Mouse (Mus musculus) limb, embryonic 13.5 days (tissue): ENCODE measurements at regions not wholly inside any gene's neighbourhood (a gene's known extent, or its start where the extent isn't known, plus 50 kb on each side); places are given as distances from the start of the nearest gene placed in this dataset.

Experiments
- ATAC-seq: fragments of 200-750 bp; cut with Nextera tagmentation; 2 replicates; pipeline ENCODE4 v1.8.0; 2017; ENCODE audit warnings: low read depth, moderate number of reproducible peaks, moderate TSS enrichment; ENCODE audit not compliant: low FRiP score
- H3K27ac ChIP-seq: fragments of 300-500 bp; sonication (generic); 2 replicates; pipeline ENCODE4 v1.5.1; 2015; ENCODE audit warnings: inconsistent platforms, mild to moderate bottlenecking, moderate library complexity
- H3K27me3 ChIP-seq: fragments of 300-500 bp; sonication (generic); 2 replicates; pipeline ENCODE4 v1.6.1; 2015; ENCODE audit warnings: mild to moderate bottlenecking, inconsistent platforms
- H3K36me3 ChIP-seq: fragments of 300-500 bp; sonication (generic); 2 replicates; pipeline ENCODE4 v1.6.1; 2015; ENCODE audit warnings: inconsistent platforms, mild to moderate bottlenecking, moderate library complexity
- H3K4me1 ChIP-seq: fragments of 300-500 bp; sonication (generic); 2 replicates; pipeline ENCODE4 v1.6.1; 2015; ENCODE audit warnings: inconsistent platforms
- H3K4me2 ChIP-seq: fragments of 300-500 bp; sonication (generic); replicated peaks from 2 replicates; pipeline ENCODE4 v1.6.1; 2015; ENCODE audit warnings: inconsistent platforms, mild to moderate bottlenecking, moderate library complexity
- H3K4me3 ChIP-seq: fragments of 300-500 bp; sonication (generic); 2 replicates; pipeline ENCODE4 v1.5.1; 2015; ENCODE audit warnings: moderate library complexity, mild to moderate bottlenecking, inconsistent platforms
- H3K9ac ChIP-seq: fragments of 300-500 bp; sonication (generic); 2 replicates; pipeline ENCODE4 v1.6.1; 2015; ENCODE audit warnings: mild to moderate bottlenecking, inconsistent platforms
- H3K9me3 ChIP-seq: fragments of 300-500 bp; sonication (generic); 2 replicates; pipeline ENCODE4 v1.6.1; 2016; ENCODE audit warnings: inconsistent platforms
- WGBS: fragments of 180-500 bp; shearing (Covaris S2); methylation state at CpG from one replicate; pipeline ENCODE4 v1.1.7; 2015; 5-methylcytosine and 5-hydroxymethylcytosine counted together

DNA sequence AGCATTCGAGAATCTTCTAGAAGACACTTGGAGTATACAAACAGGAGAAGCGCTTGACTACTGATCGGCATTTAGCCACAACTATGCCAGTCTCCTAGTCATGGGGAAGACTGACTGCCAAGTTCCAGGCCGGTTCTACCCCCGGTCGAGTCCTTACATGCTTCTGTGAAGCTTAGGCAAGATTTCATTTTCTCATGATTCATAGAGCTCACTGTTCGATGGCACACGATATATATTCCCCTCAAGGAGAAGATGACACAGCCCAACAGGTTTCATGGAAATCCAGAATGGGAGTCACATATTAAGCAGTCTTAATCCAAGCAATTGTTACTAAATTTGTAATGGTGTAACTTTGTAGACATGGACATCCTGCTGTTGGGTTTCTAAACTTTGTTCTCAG, 177.8 kb downstream of the Slc38a4 start:
- Histone ChIP-seq H3K9ac (no peak overlapping the region), H3K27ac (no peak overlapping the region), H3K36me3 (no peaks in the 10 kb centered on the region), H3K27me3 (peaks cover 6% of the 10 kb centered on the region), H3K4me1 (peaks cover 45% of the 10 kb centered on the region), H3K4me2 (no peak overlapping the region), H3K9me3 (no peaks in the 10 kb centered on the region), H3K4me3 (no peak overlapping the region)
- no peak for ATAC-seq
- 90% methylated on average over 8 of the region's 8 CpGs for WGBS

DNA sequence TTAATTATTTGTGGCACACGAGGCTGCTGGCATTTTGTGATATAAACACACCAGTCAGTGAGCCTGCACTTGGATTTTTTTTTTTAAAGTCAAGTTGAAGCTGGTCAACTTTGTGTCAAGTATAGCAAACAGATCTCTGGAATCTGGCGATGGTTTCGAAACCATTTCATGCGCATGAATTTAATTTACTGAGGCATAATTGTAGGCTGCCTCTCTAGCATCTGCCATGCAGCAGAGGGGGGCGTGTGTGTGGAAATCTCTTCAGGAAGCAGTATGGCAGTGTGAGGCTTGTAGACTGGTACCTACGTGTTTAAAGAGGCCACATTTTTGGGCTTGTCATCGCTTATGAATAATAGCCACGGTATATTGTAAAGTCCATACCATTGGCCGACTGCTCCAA, 177.7 kb upstream of the Slc38a2 start:
- Histone ChIP-seq H3K27me3 (peaks cover 6% of the 10 kb centered on the region), H3K36me3 (no peaks in the 10 kb centered on the region), H3K9ac (no peak overlapping the region), H3K27ac (no peak overlapping the region), H3K4me3 (no peak overlapping the region), H3K9me3 (no peaks in the 10 kb centered on the region), H3K4me2 (no peak overlapping the region), H3K4me1 (peaks cover 39% of the 10 kb centered on the region)
- WGBS = 66% methylated on average over 9 of the region's 9 CpGs
- ATAC-seq = no peak

DNA sequence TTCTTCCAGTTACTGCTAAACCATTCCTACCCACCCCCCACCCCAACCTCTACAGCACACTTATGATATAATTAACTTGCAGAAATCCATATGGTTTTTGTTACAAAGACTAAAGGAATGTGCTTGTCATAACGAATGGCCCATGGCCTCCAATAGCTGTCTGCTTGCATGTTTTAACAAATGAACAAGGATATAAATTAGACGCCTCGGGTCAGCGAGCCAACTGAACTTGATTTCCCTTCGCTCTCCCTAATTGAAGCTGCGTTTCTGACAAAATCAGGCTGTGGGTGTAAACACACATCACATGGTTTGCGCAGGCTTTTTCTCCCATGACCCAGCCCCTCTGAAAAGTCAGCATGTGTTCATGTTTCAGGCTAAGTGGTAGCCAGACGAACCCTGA, 174.6 kb upstream of the Slc38a2 start:
- Histone ChIP-seq H3K9me3 (no peaks in the 10 kb centered on the region), H3K27ac (no peak overlapping the region), H3K4me1 (peaks cover 21% of the 10 kb centered on the region), H3K27me3 (no peaks in the 10 kb centered on the region; the same call in 1 of the 2 replicates), H3K4me2 (peak overlapping the region; percentile 31; the same call in 1 of the 2 replicates), H3K36me3 (no peaks in the 10 kb centered on the region), H3K4me3 (no peak overlapping the region), H3K9ac (no peak overlapping the region)
- ATAC-seq = peak; percentile 73; the same call in 1 of the 2 replicates
- 14% methylated on average over 8 of the region's 8 CpGs for WGBS

DNA sequence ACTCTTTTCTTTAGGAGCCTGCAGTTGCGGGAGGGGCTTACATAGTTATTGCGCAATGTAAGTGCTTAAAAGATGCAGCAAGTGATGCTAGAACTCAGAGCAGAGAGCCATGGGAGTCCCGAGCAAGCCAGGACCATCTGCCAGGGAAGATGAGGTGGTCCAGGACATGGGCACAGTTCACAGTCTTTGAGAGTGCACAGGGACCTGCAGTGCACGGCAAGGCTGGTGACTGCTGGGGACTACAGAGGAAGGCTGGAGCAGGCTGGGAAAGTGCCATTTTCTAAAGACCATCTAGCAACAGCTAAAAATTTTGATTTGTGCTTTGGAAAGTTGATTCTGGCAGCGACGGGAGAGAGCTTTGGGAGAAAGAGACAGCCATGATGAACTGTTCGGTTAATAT, 174.0 kb upstream of the Slc38a2 start:
- Histone ChIP-seq H3K36me3 (no peaks in the 10 kb centered on the region), H3K4me3 (no peak overlapping the region), H3K27me3 (no peaks in the 10 kb centered on the region; the same call in 1 of the 2 replicates), H3K9me3 (no peaks in the 10 kb centered on the region), H3K9ac (no peak overlapping the region), H3K4me1 (peaks cover 18% of the 10 kb centered on the region), H3K4me2 (0 out of 2 replicates have a peak overlapping the region, but pooled peaks have one; percentile 7), H3K27ac (peak overlapping the region; percentile 72)
- no peak for ATAC-seq
- WGBS = 62% methylated on average over 7 of the region's 7 CpGs

DNA sequence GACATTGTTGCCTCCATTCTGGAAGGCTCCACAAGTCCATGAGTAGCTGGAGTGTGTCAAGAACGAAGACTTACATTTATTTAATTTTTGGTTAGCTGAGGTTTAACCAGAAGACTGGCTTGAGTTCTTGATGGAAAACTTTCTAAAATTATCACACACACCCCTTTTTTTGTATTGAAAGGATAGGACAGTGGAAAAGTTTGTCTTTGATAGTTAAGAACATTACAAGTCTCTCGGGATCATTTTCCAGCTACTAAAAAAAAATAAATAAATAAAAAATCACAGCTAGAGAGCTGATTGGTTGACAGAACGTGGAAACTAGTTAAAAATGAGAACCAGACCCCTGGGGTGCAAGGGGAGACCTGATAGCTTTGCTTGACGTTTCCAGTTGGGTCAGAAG, 173.6 kb upstream of the Slc38a2 start:
- Histone ChIP-seq H3K36me3 (no peaks in the 10 kb centered on the region), H3K27me3 (no peaks in the 10 kb centered on the region; the same call in 1 of the 2 replicates), H3K9ac (no peak overlapping the region), H3K27ac (peak overlapping the region; percentile 72; the same call in 1 of the 2 replicates), H3K9me3 (no peaks in the 10 kb centered on the region), H3K4me3 (no peak overlapping the region), H3K4me1 (peaks cover 18% of the 10 kb centered on the region), H3K4me2 (0 out of 2 replicates have a peak overlapping the region, but pooled peaks have one; percentile 7)
- no peak for ATAC-seq
- 42% methylated on average over 4 of the region's 4 CpGs for WGBS

DNA sequence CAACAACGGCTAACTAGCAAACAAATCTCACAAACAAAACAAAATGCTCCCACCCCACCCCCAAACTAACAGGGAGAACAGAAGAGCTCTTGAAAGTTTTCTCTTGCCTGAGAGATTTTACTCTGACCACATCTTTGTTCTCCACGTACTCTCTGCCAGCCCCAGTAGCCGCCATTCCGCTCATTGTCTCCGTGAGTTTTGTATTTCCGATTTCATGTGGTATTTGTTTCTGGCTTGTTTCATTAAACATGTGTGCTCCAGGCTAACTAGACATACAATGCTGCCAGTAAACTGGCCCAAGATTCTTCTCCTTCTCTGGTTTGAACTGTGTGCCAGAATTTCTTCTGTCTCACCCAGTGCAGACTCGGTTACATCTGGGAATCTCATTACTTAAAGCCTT, 168.2 kb upstream of the Slc38a2 start:
- no peak overlapping the region for H3K4me2 ChIP-seq
- H3K27me3 ChIP-seq = no peaks in the 10 kb centered on the region
- 70% methylated on average over 7 of the region's 7 CpGs for WGBS
- H3K36me3 ChIP-seq = no peaks in the 10 kb centered on the region
- H3K9ac ChIP-seq = no peak overlapping the region
- no peak overlapping the region for H3K4me3 ChIP-seq
- H3K9me3 ChIP-seq = no peaks in the 10 kb centered on the region
- no peak overlapping the region for H3K27ac ChIP-seq
- no peaks in the 10 kb centered on the region for H3K4me1 ChIP-seq
- no peak for ATAC-seq

DNA sequence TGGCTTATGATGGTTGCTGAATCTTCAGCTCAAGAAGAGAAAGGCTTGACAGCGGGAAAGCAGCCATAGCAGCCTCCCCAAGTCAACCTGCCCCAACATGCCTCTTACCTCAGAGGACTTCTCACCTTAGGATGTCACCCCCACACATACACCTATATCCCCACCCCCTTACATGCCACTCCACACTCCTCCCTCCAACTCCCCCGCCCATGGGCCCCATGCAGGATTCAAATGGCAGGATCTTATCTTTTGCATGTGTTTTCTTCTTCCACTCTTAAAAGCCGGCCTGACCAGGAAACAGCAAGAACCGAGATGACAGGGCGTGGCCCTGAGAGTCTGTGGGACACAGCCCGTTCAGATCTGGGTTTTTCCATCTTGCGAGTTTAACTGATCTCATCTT, 166.4 kb upstream of the Slc38a2 start:
- Histone ChIP-seq H3K27me3 (no peaks in the 10 kb centered on the region), H3K27ac (no peak overlapping the region), H3K4me3 (no peak overlapping the region), H3K9ac (no peak overlapping the region), H3K36me3 (no peaks in the 10 kb centered on the region), H3K4me1 (no peaks in the 10 kb centered on the region), H3K9me3 (no peaks in the 10 kb centered on the region), H3K4me2 (no peak overlapping the region)
- ATAC-seq = no peak
- 88% methylated on average over 7 of the region's 7 CpGs for WGBS

DNA sequence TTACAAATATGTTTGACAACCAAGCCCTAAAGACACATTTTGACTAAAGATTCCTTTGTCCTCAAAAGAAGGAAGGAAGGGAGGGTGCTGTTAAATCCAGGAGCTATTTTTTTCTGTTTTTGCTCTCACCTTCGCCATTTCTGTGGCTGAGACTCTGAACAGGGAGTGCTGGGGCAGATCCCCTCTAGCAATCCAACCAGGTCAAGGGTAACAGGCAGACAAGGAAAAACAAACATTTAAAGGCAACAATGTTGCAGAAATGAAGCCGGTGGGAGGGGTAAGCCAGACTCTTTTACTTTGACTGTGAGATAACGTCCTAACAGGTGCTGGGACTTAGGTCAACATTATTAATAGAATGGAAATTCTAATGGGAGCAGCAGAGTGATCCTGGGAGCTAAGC, 158.2 kb upstream of the Slc38a2 start:
- WGBS = 68% methylated on average over 3 of the region's 3 CpGs
- Histone ChIP-seq H3K9me3 (no peaks in the 10 kb centered on the region), H3K27ac (no peak overlapping the region), H3K4me1 (no peaks in the 10 kb centered on the region), H3K36me3 (no peaks in the 10 kb centered on the region), H3K4me3 (no peak overlapping the region), H3K4me2 (no peak overlapping the region), H3K9ac (no peak overlapping the region), H3K27me3 (no peaks in the 10 kb centered on the region)
- ATAC-seq = no peak

DNA sequence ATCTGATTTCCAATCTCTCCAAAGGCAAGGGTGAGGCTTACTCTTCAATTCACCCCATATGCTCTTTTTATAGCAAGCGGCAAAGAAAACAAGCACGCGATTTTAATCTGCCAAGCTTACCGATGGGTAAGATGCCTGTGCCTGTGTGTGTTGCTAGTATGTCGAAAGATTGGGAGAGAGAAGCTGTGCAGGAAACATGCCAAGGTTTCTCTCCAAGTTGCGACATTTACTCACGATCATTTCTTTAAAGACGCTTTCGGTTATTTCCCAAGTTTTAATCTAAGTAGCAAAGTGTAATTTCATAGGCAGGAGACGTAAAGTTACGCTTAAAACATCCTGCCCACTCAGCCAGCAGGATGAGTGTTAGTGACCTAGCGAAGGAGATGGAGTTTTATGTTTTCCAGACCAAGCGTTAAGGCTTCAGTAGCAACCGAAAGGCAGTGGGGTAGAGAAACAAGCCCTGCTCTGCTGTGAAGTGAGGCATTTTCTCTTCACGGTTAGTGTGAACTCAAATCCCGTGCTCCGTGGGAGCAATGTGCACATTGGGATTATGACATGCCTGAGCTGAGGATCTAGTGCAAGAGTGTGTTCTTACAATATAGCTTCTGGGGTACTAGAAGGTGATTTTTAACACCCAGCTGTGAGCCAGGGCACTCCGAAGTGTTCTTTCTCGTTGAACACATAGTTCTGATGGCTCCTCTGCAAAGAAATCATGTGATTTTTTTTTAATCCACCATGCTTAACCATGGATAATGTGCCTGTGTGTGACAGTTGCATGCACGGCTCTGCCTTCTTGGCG, 152.6 kb upstream of the Slc38a2 start:
- Histone ChIP-seq H3K9ac (no peak overlapping the region), H3K4me1 (0 out of 2 replicates have a peak, but pooled peaks cover 2% of the 10 kb centered on the region), H3K27ac (no peak overlapping the region), H3K36me3 (no peaks in the 10 kb centered on the region), H3K9me3 (no peaks in the 10 kb centered on the region), H3K4me2 (no peak overlapping the region), H3K27me3 (no peaks in the 10 kb centered on the region), H3K4me3 (no peak overlapping the region)
- no peak for ATAC-seq
- WGBS = 64% methylated on average over 21 of the region's 21 CpGs

DNA sequence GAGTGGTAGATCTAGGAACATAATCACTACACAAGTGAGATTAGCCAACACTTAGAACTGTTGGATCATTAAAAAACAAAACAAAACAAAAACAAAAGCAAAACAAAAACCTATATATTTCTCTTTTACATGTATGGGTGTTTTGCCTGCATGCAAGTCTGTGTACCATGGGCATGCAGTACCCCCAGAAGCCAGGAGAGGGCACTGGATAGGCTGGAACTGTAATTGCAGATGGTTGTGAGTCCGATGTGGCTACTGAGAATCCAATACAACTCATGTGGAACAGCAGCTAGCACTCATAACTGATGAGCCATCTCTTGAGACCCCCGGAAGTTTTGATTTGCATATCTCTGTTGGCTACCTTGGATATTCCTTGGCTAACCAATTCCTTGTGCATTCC, 148.6 kb upstream of the Slc38a2 start:
- ATAC-seq = no peak
- Histone ChIP-seq H3K4me1 (peaks cover 16% of the 10 kb centered on the region), H3K36me3 (no peaks in the 10 kb centered on the region), H3K27ac (no peak overlapping the region), H3K27me3 (no peaks in the 10 kb centered on the region), H3K4me3 (no peak overlapping the region), H3K9me3 (no peaks in the 10 kb centered on the region), H3K4me2 (no peak overlapping the region), H3K9ac (no peak overlapping the region)
- WGBS = 79% methylated on average over 2 of the region's 2 CpGs

DNA sequence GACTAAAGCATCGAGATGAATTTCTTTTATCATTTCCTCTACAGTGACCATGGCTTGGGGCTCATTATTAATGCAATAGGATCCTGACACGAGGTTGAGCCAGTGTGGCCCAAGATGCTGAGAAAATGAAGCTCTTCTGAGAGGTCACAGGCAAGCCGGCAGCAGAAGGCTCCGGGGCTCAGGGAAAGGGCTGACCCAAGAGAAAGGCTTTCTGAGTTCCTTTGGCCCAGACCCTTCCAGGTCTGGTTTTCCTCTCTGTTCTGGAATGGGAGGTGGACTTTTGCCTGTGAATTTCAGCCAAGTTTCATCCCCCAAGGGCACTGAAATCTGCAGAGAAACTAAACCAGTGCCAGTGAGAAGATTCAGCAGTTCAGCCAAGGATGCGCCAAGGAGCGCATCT, 145.7 kb upstream of the Slc38a2 start:
- H3K27me3 ChIP-seq = no peaks in the 10 kb centered on the region
- H3K4me1 ChIP-seq = peaks cover 14% of the 10 kb centered on the region
- no peaks in the 10 kb centered on the region for H3K9me3 ChIP-seq
- no peak overlapping the region for H3K27ac ChIP-seq
- no peaks in the 10 kb centered on the region for H3K36me3 ChIP-seq
- H3K9ac ChIP-seq = no peak overlapping the region
- no peak for ATAC-seq
- 80% methylated on average over 6 of the region's 6 CpGs for WGBS
- no peak overlapping the region for H3K4me2 ChIP-seq
- H3K4me3 ChIP-seq = no peak overlapping the region

DNA sequence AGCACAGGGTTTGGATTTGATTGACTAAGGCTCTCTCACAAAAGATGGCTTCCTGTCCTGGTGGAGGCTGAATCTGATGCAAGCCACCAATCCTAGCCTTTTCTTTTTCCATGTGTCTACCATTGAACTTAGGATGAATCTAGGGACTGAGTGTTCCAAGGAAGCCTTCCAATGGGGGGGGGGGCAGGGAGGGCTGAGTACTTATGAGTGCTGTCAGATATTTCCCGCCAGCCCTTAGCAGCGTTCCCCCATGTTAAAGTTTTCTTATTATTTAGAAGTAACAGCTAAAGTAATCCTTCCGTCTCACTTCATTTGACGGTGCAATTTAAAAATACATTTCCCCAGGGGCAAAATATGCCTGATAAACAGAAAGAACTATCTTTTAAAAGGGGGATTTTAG, 144.8 kb upstream of the Slc38a2 start:
- Histone ChIP-seq H3K27me3 (no peaks in the 10 kb centered on the region), H3K9me3 (no peaks in the 10 kb centered on the region), H3K36me3 (no peaks in the 10 kb centered on the region), H3K27ac (no peak overlapping the region), H3K4me2 (no peak overlapping the region), H3K9ac (no peak overlapping the region), H3K4me1 (peaks cover 14% of the 10 kb centered on the region), H3K4me3 (no peak overlapping the region)
- WGBS = 33% methylated on average over 4 of the region's 4 CpGs
- no peak for ATAC-seq

DNA sequence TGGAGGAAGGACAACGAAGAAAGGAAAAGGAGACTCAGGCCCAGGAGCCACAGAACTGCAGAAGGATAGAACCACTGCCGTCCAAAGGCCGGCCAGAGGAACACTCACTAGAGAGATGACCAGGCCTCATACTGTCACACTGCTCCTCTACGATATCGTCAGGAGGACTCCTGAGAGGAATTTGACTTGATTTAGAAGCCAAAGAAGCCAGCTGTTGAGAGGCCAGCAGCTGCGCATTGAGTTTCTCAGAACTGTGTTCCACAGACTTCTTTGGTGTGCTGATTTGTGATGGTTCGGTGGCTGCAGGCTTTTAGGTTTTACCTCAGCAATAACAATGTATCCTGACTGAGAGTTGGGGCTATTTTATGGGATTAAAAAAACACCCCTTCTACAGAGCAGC, 144.1 kb upstream of the Slc38a2 start:
- WGBS = 76% methylated on average over 7 of the region's 7 CpGs
- no peak overlapping the region for H3K4me3 ChIP-seq
- no peaks in the 10 kb centered on the region for H3K27me3 ChIP-seq
- H3K36me3 ChIP-seq = no peaks in the 10 kb centered on the region
- no peak overlapping the region for H3K4me2 ChIP-seq
- no peaks in the 10 kb centered on the region for H3K9me3 ChIP-seq
- H3K9ac ChIP-seq = no peak overlapping the region
- no peak for ATAC-seq
- H3K27ac ChIP-seq = no peak overlapping the region
- H3K4me1 ChIP-seq = peaks cover 14% of the 10 kb centered on the region
